Mouse (Mus musculus) ZHBTc4 (cell line): ENCODE measurements around the gene BC037034.
A peak's percentile ranks its signal among the peaks of the same experiment; 100 is the strongest.

Experiments
- DNase-seq: peaks from one replicate; pipeline ENCODE4 v3.0.0-alpha.2; 2011; ENCODE audit warnings: low read depth, low spot score

Gene BC037034

GRCm38 (mm10) chr5:138263260-138264206, at the start of gene BC037034:
Gene BC037034 (minus strand): TSS chr5:138264033.
- DNase-seq = peak; percentile 95

- no peak for DNase-seq
These were observed 49.0 kb upstream of the BC037034 start for GRCm38 (mm10) chr5:138312795-138313194.

DNA sequence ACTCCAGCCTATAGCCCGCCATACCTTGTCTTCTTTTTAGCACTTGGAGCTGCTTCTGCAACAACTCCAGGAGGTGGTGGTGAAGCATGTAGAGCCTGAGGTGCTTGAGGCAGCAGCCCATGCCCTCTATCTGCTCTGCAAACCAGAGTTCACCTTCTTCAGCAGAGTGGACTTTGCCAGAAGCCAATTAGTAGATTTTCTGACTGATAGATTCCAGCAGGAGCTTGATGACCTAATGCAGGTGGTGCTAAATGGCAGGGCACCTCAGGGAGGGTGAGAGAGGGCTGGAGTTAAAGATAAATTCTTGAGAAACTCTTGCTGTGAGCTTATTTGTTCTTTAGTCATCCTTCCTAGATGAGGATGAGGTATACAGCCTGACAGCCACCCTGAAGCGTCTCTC, 35.8 kb upstream of the BC037034 start:
- no peak for DNase-seq

GRCm38 (mm10) chr5:138294158-138294557, 30.3 kb upstream of the BC037034 start:
- DNase-seq = no peak

DNA sequence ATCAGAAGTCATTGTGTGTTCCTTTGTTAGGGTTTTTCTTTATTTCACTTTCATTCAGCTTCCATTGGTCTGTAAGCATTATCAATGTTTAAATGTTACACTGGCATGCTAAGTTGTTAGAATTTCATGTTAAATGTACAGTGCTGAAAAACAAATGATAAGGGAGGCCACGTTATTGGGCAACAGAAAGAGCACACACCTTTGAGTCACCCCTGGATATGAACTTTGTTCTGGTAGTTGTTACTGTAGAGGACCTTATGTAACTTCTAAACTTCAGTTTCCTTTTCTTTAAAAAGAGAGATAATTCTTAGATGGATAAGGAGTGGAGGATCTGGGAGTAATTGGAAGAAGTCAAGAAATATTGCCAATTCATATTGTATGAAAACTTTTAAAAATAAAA, 27.8 kb upstream of the BC037034 start:
- DNase-seq = no peak

GRCm38 (mm10) chr5:138287861-138288260, 24.0 kb upstream of the BC037034 start:
- DNase-seq = peak; percentile 76

- peak; percentile 49 for DNase-seq
These were observed 19.7 kb upstream of the BC037034 start for GRCm38 (mm10) chr5:138283540-138283939.

DNA sequence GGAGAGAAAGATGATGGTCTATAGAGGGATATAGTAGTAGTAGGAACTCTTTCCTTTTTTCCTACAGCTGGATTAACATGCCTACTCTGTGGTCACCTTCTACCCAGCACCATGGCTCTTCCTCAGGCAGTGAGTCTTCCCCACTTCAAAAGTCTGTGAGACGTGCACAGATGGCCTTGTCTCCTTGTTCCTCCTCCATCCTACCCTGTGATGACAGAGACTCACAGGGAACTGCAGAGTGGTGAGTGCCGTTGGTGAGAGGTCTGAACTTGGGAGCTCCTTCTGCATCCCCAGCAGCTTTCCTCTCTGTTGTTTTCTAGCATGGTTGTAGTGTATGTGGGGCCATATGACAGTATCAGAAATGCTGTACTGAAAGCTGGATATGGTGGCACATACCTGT, 18.0 kb upstream of the BC037034 start:
- no peak for DNase-seq

DNA sequence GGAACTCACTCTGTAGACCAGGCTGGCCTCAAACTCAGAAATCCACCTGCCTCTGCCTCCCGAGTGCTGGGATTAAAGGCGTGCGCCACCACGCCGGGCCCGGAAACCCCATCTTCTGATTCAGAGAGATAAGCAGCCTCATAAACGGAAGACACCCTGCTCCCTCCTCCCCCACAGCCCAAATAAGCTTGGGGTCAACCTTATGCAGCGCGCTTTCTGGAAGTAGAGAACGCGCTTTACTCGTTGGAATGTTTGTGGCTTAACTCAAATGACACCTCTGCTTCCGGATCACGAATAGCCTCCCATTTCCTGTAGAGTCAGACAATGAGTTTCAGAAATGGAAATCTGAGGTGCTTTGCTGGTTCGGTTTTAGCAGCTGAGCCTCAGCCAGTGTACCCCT, 17.0 kb upstream of the BC037034 start:
- DNase-seq = peak; percentile 34

- DNase-seq = no peak
These were observed 16.6 kb upstream of the BC037034 start for GRCm38 (mm10) chr5:138280425-138280768.

GRCm38 (mm10) chr5:138279585-138280424, 16.0 kb upstream of the BC037034 start, which contains the start of the genes Gm43720, Gpc2 and Stag3:
Gene Gm43720 (minus strand): TSS chr5:138279958.
Gene Gpc2 (minus strand): TSS chr5:138280005.
Gene Stag3 (plus strand): TSS chr5:138280240.
- peak; percentile 100 for DNase-seq

GRCm38 (mm10) chr5:138277994-138278393, 14.2 kb upstream of the BC037034 start:
- DNase-seq = no peak

DNA sequence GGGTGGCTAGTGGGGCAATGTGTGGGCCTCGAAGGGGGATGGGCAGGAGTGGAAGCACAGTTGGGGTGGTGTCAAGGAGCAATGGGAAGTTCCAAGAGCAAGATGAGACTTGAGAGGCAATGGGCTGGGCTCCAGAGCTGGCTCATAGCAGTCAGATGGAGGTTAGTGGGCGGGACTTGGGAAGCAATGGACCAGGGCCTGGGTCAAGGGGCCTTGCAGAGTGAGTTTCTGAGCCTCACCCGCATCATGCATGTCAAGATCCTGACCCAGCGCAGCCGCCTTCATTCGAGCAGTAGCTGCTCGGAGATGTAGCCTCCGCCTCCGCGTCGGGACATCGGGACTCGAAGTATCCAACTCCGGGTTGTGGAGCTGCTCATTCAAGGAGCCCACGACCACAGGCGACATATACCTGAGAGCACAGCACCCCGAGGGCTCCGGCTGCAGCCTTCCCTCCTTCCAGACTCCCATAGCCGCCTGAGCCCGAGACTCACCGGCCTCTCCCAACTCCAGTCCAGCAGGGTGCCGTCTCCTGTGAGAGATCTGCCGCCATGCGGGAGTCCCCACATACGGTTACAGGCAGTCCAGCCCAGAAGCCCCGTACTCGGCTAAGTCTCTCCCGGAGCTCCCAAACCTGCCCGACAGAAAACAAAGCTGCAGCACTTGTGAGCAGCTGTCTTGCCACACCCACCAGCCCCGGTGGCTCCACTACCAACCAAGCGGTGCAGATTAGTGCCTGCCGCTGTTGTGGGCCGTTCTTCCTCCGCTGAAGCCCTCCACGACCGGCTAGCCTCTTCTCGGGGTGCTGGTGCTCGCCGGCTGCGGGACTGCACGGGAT, 11.6 kb upstream of the BC037034 start:
- DNase-seq = peak; percentile 61

DNA sequence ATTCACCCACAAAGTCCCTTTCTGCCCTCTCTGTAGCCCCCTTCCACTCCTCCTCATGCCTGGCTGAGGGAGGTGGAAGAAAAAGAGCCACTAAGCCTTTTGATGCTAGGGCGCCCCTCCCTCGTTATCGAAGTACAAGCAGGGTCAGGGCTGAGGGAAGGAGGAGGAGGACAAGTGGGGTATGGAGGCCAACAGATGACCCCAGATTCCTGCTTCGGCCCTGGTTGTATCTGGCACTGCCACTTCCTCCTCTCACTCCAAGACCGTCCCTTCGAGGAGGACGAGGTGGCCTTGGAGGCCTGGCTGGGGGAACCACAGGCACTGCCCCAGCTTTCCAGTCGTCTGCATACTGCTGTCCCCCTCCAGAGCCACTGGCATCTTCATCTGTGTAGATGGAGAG, 10.4 kb upstream of the BC037034 start:
- DNase-seq = no peak

DNA sequence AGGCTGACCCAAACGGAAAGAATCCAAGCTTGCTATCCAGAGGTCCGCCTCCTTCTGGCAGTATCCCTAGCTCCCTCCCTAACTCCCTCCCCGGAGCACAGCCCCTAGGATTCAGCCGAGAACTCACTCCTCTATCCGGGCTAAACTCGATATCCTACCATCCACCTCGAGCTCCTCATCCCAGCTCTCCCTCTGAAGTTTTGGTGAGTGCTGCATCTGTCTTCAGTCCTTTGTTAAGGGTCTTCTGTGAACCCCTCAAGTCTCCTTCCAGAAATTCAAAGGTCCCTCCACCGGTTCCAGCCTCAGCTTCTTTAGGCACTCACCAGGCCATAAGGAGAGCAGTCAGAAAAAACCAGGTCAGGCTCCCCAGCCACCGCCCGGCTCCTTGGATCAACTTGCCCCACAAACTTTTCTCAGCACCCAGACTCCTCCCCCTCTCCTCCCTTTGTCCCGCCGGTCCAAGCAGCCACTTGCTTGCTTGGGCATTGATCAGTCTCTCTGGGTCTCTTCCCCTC, 8.6 kb upstream of the BC037034 start, which contains the start of gene Gal3st4:
Gene Gal3st4 (minus strand): TSS at position 432 of the 515 bp plus-strand sequence.
- peak; percentile 58 for DNase-seq

DNA sequence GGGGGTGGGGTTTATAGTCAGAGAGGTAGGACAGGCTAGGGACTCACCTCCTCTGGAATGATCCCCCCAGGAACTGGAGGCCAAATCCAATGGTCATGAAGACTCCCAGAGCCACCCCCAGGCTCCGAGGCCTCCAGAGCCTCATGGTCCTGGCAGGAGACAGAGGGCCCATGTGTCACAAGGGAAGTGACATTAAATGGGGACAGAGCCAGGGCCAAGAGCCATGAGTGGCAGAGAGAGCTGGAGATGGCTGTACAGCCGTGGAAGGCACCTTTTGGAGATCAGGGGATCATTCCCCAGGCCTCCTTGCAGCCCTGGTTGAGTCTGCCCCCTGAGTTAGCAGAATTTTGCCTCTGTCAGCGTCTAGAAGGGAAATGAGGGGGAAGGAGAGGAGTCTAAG, 7.4 kb upstream of the BC037034 start:
- no peak for DNase-seq

- DNase-seq = no peak
These were observed 5.1 kb upstream of the BC037034 start for GRCm38 (mm10) chr5:138268980-138269379.

- DNase-seq = no peak
These were observed 3.3 kb upstream of the BC037034 start for GRCm38 (mm10) chr5:138267114-138267513.

DNA sequence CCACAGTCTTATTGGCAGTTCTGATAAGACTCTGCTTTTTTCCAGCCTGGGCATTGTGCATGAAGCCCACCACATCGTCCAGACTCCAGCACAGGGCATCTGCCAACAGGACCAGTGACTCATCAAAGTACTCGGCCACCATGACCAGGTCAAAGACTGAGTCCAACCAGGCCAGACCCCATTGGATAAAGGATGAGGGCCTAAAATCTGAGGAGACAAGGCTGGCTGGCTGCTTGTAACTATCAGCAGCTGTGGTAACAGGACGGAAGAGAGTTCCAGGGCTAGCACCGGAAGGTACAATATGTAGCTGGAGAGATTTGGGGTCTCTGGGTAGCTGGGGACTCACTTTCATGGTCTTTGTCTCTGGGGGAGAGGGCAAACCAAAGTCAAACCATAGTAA, 1.9 kb upstream of the BC037034 start:
- DNase-seq = no peak

GRCm38 (mm10) chr5:138264207-138264578, 360 bp upstream of the BC037034 start:
- DNase-seq = no peak

GRCm38 (mm10) chr5:138262582-138263240, 1.1 kb downstream of the BC037034 start:
- DNase-seq = no peak
